Mouse (Mus musculus) lung, embryonic 15.5 days (tissue): Measurements from ENCODE around the gene Spata21. TPM values are rescaled to one million over a fixed set of nuclear protein-coding genes. Genes with fewer than 3 reads are reported as not detected.

ENCODE experiments used
- ATAC-seq: fragments of 200-750 bp; cut with Nextera tagmentation; 2 replicates; pipeline ENCODE4 v1.8.0; 2017; ENCODE audit warnings: moderate number of reproducible peaks, borderline replicate concordance; ENCODE audit not compliant: low FRiP score, low TSS enrichment; ENCODE audit errors: extremely low read depth
- H3K27ac ChIP-seq: fragments of 300-500 bp; sonication (generic); 2 replicates; pipeline ENCODE4 v1.5.1; 2015; ENCODE audit warnings: moderate library complexity, mild to moderate bottlenecking, inconsistent platforms
- H3K27me3 ChIP-seq: fragments of 300-500 bp; sonication (generic); 2 replicates; pipeline ENCODE4 v1.6.1; 2015; ENCODE audit warnings: inconsistent platforms
- H3K36me3 ChIP-seq: fragments of 300-500 bp; sonication (generic); 2 replicates; pipeline ENCODE4 v1.6.1; 2015; ENCODE audit warnings: inconsistent platforms
- H3K4me1 ChIP-seq: fragments of 300-500 bp; sonication (generic); 2 replicates; pipeline ENCODE4 v1.6.1; 2015; ENCODE audit warnings: inconsistent platforms
- H3K4me2 ChIP-seq: fragments of 300-500 bp; sonication (generic); 2 replicates; pipeline ENCODE4 v1.6.1; 2015; ENCODE audit warnings: inconsistent platforms, mild to moderate bottlenecking, moderate library complexity
- H3K4me3 ChIP-seq: fragments of 300-500 bp; sonication (generic); 2 replicates; pipeline ENCODE4 v1.5.1; 2015; ENCODE audit warnings: mild to moderate bottlenecking, inconsistent platforms
- H3K9ac ChIP-seq: fragments of 300-500 bp; sonication (generic); 2 replicates; pipeline ENCODE4 v1.6.1; 2015; ENCODE audit warnings: inconsistent platforms
- H3K9me3 ChIP-seq: fragments of 300-500 bp; sonication (generic); 2 replicates; pipeline ENCODE4 v1.6.1; 2016; ENCODE audit warnings: inconsistent platforms
- WGBS: fragments of 180-500 bp; shearing (Covaris S2); methylation state at CpG from one replicate; pipeline ENCODE4 v1.1.7; 2015; 5-methylcytosine and 5-hydroxymethylcytosine counted together
- polyA plus RNA-seq: library from polyadenylated mRNA; unstranded; fragments of >200 nt; fragmentation: Nextera tagmentation; extraction: Ambion mirVana; gene quantifications from 2 replicates; pipeline ENCODE4 v1.2.1, GENCODE M21; 2015

Spata21 gene
- polyA plus RNA-seq, 1 experiment from 2014 or later = 0.62 TPM

GRCm38 (mm10) chr4:141161699-141162208 is 73.6 kb downstream of the Spata21 start:
- no peak for ATAC-seq
- H3K27me3 ChIP-seq = no peaks in the 10 kb centered on the region
- H3K9ac ChIP-seq = no peak overlapping the region
- H3K4me1 ChIP-seq = peaks cover 9% of the 10 kb centered on the region; the same call in 1 of the 2 replicates
- no peaks in the 10 kb centered on the region for H3K9me3 ChIP-seq
- H3K4me2 ChIP-seq = no peak overlapping the region
- H3K27ac ChIP-seq = no peak overlapping the region
- no peak overlapping the region for H3K4me3 ChIP-seq
- no peaks in the 10 kb centered on the region for H3K36me3 ChIP-seq
- WGBS = 72% methylated on average over 6 of the region's 6 CpGs

Other genes starting within 250 kb of the Spata21 start
- gene Padi1, start 242.6 kb upstream of the Spata21 start, polyA plus RNA-seq = 0.10 and 0.16 TPM in 2 replicates
- gene Padi2, start 182.0 kb upstream of the Spata21 start, polyA plus RNA-seq = 1.8 and 2.6 TPM in 2 replicates
- 370 and 381 TPM in 2 replicates for gene Sdhb, start 127.1 kb upstream of the Spata21 start, polyA plus RNA-seq
- 35.0 and 36.0 TPM in 2 replicates for gene Atp13a2, start 101.5 kb upstream of the Spata21 start, polyA plus RNA-seq
- gene Mfap2, start 77.9 kb upstream of the Spata21 start, polyA plus RNA-seq = 496 and 501 TPM in 2 replicates
- gene Crocc, start 27.8 kb upstream of the Spata21 start, polyA plus RNA-seq = 6.7 and 7.6 TPM in 2 replicates
- 102 and 110 TPM in 2 replicates for gene Necap2, start 10.0 kb upstream of the Spata21 start, polyA plus RNA-seq
- 43.2 and 48.7 TPM in 2 replicates for gene Szrd1, start 51.4 kb downstream of the Spata21 start, polyA plus RNA-seq
- 19.1 and 22.5 TPM in 2 replicates for gene Fbxo42, start 59.6 kb downstream of the Spata21 start, polyA plus RNA-seq
- gene Rsg1, start 125.6 kb downstream of the Spata21 start, polyA plus RNA-seq = 5.9 and 6.0 TPM in 2 replicates
- 19.2 and 20.5 TPM in 2 replicates for gene Arhgef19, start 151.2 kb downstream of the Spata21 start, polyA plus RNA-seq
- gene Epha2, start 212.9 kb downstream of the Spata21 start, polyA plus RNA-seq = 10.8 and 11.0 TPM in 2 replicates